ENCODE assay signal across 9 mouse cellular contexts in genomic region chr4:155602753-155603152, GRCm38 (mm10). TPM values are rescaled to one million over a fixed set of nuclear protein-coding genes. Genes with fewer than 3 reads are reported as not detected.
DNase-seq lines count a peak whose midpoint lies in the region; ATAC-seq and TF ChIP-seq lines count a peak whose summit lies in the region.
"Had no signal": no experiment of that assay in that cellular context is flagged by ENCODE, and none has a peak within 500 bp of the region (broad histone marks: within the 10 kb centered on the region; RNA-seq: fewer than 3 reads in every experiment).

No protein-coding gene starts in this region.

- 97% methylated on average over 1 of the region's 1 CpGs for WGBS in forebrain, embryonic 12.5 days
- 46% methylated on average over 1 of the region's 1 CpGs for WGBS in liver, embryonic 11.5 days

- H3ac ChIP-seq in C2C12 (ENCODE audit: control insufficient read depth, insufficient read length, low read depth), result peak overlapping the region; percentile 18

- no peak overlapping the region for H3K27ac ChIP-seq in forebrain, embryonic 12.5 days
- no peak overlapping the region for H3K27ac ChIP-seq in liver, embryonic 11.5 days (ENCODE audit: low read depth, low read length)

- H3K4me2 ChIP-seq in forebrain, embryonic 12.5 days, result peak overlapping the region; percentile 82
- H3K4me2 ChIP-seq in liver, embryonic 11.5 days, result peak overlapping the region; percentile 84

- H3K79me2 ChIP-seq in C2C12 (ENCODE audit: control insufficient read depth, insufficient read depth), result peaks cover 69% of the 10 kb centered on the region

- peaks cover 13% of the 10 kb centered on the region for H3K4me1 ChIP-seq in forebrain, embryonic 12.5 days
- peaks cover 12% of the 10 kb centered on the region for H3K4me1 ChIP-seq in liver, embryonic 11.5 days (replicated peaks; ENCODE audit: control insufficient read depth, insufficient read depth, low read length)

- H3K27me3 ChIP-seq in C2C12 (ENCODE audit: control insufficient read depth, insufficient read depth, insufficient read length), result no peaks in the 10 kb centered on the region
- no peaks in the 10 kb centered on the region for H3K27me3 ChIP-seq in forebrain, embryonic 12.5 days
- H3K27me3 ChIP-seq in liver, embryonic 11.5 days (replicated peaks; ENCODE audit: control insufficient read depth, insufficient read depth, low read length), result no peaks in the 10 kb centered on the region

- H3K9ac ChIP-seq in forebrain, embryonic 12.5 days, result peak overlapping the region; percentile 87
- H3K9ac ChIP-seq in liver, embryonic 11.5 days (ENCODE audit: low read depth, low read length), result peak overlapping the region; percentile 87; the same call in 1 of the 2 replicates

- peaks cover 23% of the 10 kb centered on the region for H3K36me3 ChIP-seq in C2C12 (ENCODE audit: control insufficient read depth, insufficient read depth)
- peaks cover 8% of the 10 kb centered on the region for H3K36me3 ChIP-seq in forebrain, embryonic 12.5 days (replicated peaks)
- peaks cover 3% of the 10 kb centered on the region; the same call in 1 of the 2 replicates for H3K36me3 ChIP-seq in liver, embryonic 11.5 days (ENCODE audit: control insufficient read depth, insufficient read depth, low read length)

- peaks cover 36% of the 10 kb centered on the region for H3K79me3 ChIP-seq in C2C12 (ENCODE audit: low read depth)

- ATAC-seq in forebrain, embryonic 12.5 days (ENCODE audit: low FRiP score), result no peak
- peak; percentile 20; the same call in 1 of the 2 replicates for ATAC-seq in liver, embryonic 11.5 days (replicated peaks; ENCODE audit: low FRiP score)

- no peak for TF ChIP-seq CTCF in C2C12 (IDR thresholded peaks at IDR 0.05; ENCODE audit: control insufficient read depth, insufficient read depth, insufficient read length)

- H3K9me3 ChIP-seq in forebrain, embryonic 12.5 days, result no peaks in the 10 kb centered on the region
- no peaks in the 10 kb centered on the region for H3K9me3 ChIP-seq in liver, embryonic 11.5 days (ENCODE audit: control insufficient read depth, low read length)

- DNase-seq in heart, adult 11 months, result peak; percentile 52
- DNase-seq in heart, adult 9 months (ENCODE audit: low spot score in 2 of 2), result no peak
- DNase-seq in liver, embryonic 11.5 days (ENCODE audit: low spot score), result no peak
- no peak for DNase-seq in right cerebral cortex, postnatal 10 days (ENCODE audit: low spot score in 2 of 2)
- no peak for DNase-seq in retina, postnatal 1 day
- DNase-seq in adrenal gland, postnatal 4 days (ENCODE audit: low spot score in 2 of 2), result no peak

- H3K4me3 ChIP-seq in C2C12 (ENCODE audit: insufficient read depth, poor library complexity, severe bottlenecking), result peak overlapping the region; percentile 71
- peak overlapping the region; percentile 69 for H3K4me3 ChIP-seq in forebrain, embryonic 12.5 days (replicated peaks)
- H3K4me3 ChIP-seq in liver, embryonic 11.5 days (ENCODE audit: low read depth, low read length), result peak overlapping the region; percentile 90

TF ChIP-seq in C2C12, 6 proteins besides CTCF, POLR2A, EP300 and RAD21:
- TF ChIP-seq USF1 (IDR thresholded peaks at IDR 0.05; ENCODE audit: low read depth) (no peak), CEBPB (IDR thresholded peaks at IDR 0.05; ENCODE audit: low read depth) (no peak), MYOD1 (IDR thresholded peaks at IDR 0.05; ENCODE audit: control insufficient read depth, insufficient read length, low read depth) (no peak), MAX (IDR thresholded peaks at IDR 0.05) (no peak), FOSL1 (IDR thresholded peaks at IDR 0.05; ENCODE audit: insufficient read depth, low read length, poor library complexity, severe bottlenecking) (no peak), MYOG (IDR thresholded peaks at IDR 0.05; ENCODE audit: control insufficient read depth, extremely low read depth, insufficient read length) (no peak)

RNA-seq across cellular contexts. Expression of gene Slc35e2, which starts 1.5 kb away (rescaled TPM):
- polyA plus RNA-seq in C2C12 (2012; fragmentation: generic; extraction: Trizol), result 6.3 TPM
- polyA plus RNA-seq in forebrain, embryonic 12.5 days (2016; fragmentation: Nextera tagmentation; extraction: Ambion mirVana), result 12.9 and 14.1 TPM in 2 replicates
- 13.4 and 14.5 TPM in 2 replicates for polyA plus RNA-seq in liver, embryonic 11.5 days (2014; fragmentation: Nextera tagmentation; extraction: Ambion mirVana)
- 10 to 100 TPM; 30.5 to 32.9 TPM for total RNA-seq in adrenal gland, postnatal 4 days (2021)

RNA-seq across cellular contexts. Expression of gene Cdk11b, which starts 21.9 kb away (rescaled TPM):
- 40.4 TPM for polyA plus RNA-seq in C2C12 (2012; fragmentation: generic; extraction: Trizol)
- polyA plus RNA-seq in forebrain, embryonic 12.5 days (2016; fragmentation: Nextera tagmentation; extraction: Ambion mirVana), result 91.6 and 97.7 TPM in 2 replicates
- 57.9 and 64.9 TPM in 2 replicates for polyA plus RNA-seq in liver, embryonic 11.5 days (2014; fragmentation: Nextera tagmentation; extraction: Ambion mirVana)
- total RNA-seq in adrenal gland, postnatal 4 days (2021), result 10 to 100 TPM; 53.8 to 55.0 TPM

RNA-seq across cellular contexts. Expression of gene Nadk, which starts 40.6 kb away (rescaled TPM):
- polyA plus RNA-seq in C2C12 (2012; fragmentation: generic; extraction: Trizol), result 209 TPM
- 93.5 and 101 TPM in 2 replicates for polyA plus RNA-seq in forebrain, embryonic 12.5 days (2016; fragmentation: Nextera tagmentation; extraction: Ambion mirVana)
- polyA plus RNA-seq in liver, embryonic 11.5 days (2014; fragmentation: Nextera tagmentation; extraction: Ambion mirVana), result 117 and 128 TPM in 2 replicates
- 100 to 1,000 TPM; 147 to 160 TPM for total RNA-seq in adrenal gland, postnatal 4 days (2021)

RNA-seq across cellular contexts. Expression of gene Gm10563, which starts 42.5 kb away (rescaled TPM):
- polyA plus RNA-seq in C2C12 (2012; fragmentation: generic; extraction: Trizol), result not detected
- polyA plus RNA-seq in forebrain, embryonic 12.5 days (2016; fragmentation: Nextera tagmentation; extraction: Ambion mirVana), result not detected in 2 replicates
- not detected in 2 replicates for polyA plus RNA-seq in liver, embryonic 11.5 days (2014; fragmentation: Nextera tagmentation; extraction: Ambion mirVana)
- not detected for total RNA-seq in adrenal gland, postnatal 4 days (2021)
- polyA plus RNA-seq: brain, embryonic 14.5 days had no signal

RNA-seq across cellular contexts. Expression of gene Mmp23, which starts 50.4 kb away (rescaled TPM):
- polyA plus RNA-seq in C2C12 (2012; fragmentation: generic; extraction: Trizol), result 4.5 TPM
- 2.2 and 2.4 TPM in 2 replicates for polyA plus RNA-seq in forebrain, embryonic 12.5 days (2016; fragmentation: Nextera tagmentation; extraction: Ambion mirVana)
- polyA plus RNA-seq in liver, embryonic 11.5 days (2014; fragmentation: Nextera tagmentation; extraction: Ambion mirVana), result 13.6 and 13.7 TPM in 2 replicates
- 10 to 100 TPM; 18.8 to 25.4 TPM for total RNA-seq in adrenal gland, postnatal 4 days (2021)
